Mouse (Mus musculus) macrophage (primary cell): ENCODE results near the gene Prr15l. TPM values are rescaled to one million over a fixed set of nuclear protein-coding genes. Genes with fewer than 3 reads are reported as not detected.

ENCODE experiments used
- H3K27ac ChIP-seq: fragments of 350-480 bp; formaldehyde crosslinking; 2 replicates; pipeline ENCODE4 v1.9.0; 2021
- H3K36me3 ChIP-seq: fragments of 350-480 bp; formaldehyde crosslinking; 2 replicates; pipeline ENCODE4 v1.9.0; 2021; ENCODE audit errors: inconsistent target
- H3K4me3 ChIP-seq: fragments of 350-480 bp; formaldehyde crosslinking; 2 replicates; pipeline ENCODE4 v1.9.0; 2021; ENCODE audit errors: inconsistent target
- H3K79me2 ChIP-seq: fragments of 350-480 bp; formaldehyde crosslinking; 2 replicates; pipeline ENCODE4 v1.9.0; 2021; ENCODE audit errors: inconsistent target
- WGBS: methylation state at CpG from one replicate; pipeline ENCODE4 v1.1.7; 2026; ENCODE audit warnings: inconsistent platforms; ENCODE audit not compliant: missing documents; 5-methylcytosine and 5-hydroxymethylcytosine counted together
- polyA plus RNA-seq: library from polyadenylated mRNA; stranded (reverse); fragments of 250-400 nt; gene quantifications from 3 replicates; pipeline ENCODE4 v1.2.4, GENCODE M21; 2018; ENCODE audit warnings: inconsistent platforms

Gene Prr15l
- polyA plus RNA-seq, 1 experiment from 2014 or later = not detected

- Histone ChIP-seq H3K27ac (peak overlapping the region; percentile 85), H3K4me3 (no peak overlapping the region), H3K79me2 (peaks cover 79% of the 10 kb centered on the region), H3K36me3 (no peaks in the 10 kb centered on the region)
- WGBS = 91% methylated on average over 5 of the region's 5 CpGs
Measured at GRCm38 (mm10) chr11:96973426-96973964, 45.6 kb downstream of the Prr15l start.

- peak overlapping the region; percentile 85 for H3K27ac ChIP-seq
- H3K4me3 ChIP-seq = no peak overlapping the region
- H3K79me2 ChIP-seq = peaks cover 66% of the 10 kb centered on the region
- WGBS = 4% methylated on average over 5 of the region's 5 CpGs
- no peaks in the 10 kb centered on the region for H3K36me3 ChIP-seq
Measured at GRCm38 (mm10) chr11:96974813-96975212, 46.9 kb downstream of the Prr15l start.

- no peaks in the 10 kb centered on the region for H3K36me3 ChIP-seq
- WGBS = 81% methylated on average over 10 of the region's 10 CpGs
- H3K27ac ChIP-seq = peak overlapping the region; percentile 85
- H3K4me3 ChIP-seq = peak overlapping the region; percentile 64; the same call in 1 of the 2 replicates
- peaks cover 57% of the 10 kb centered on the region for H3K79me2 ChIP-seq
Measured at GRCm38 (mm10) chr11:96975511-96976378, 47.8 kb downstream of the Prr15l start.

- peak overlapping the region; percentile 85 for H3K27ac ChIP-seq
- H3K4me3 ChIP-seq = peak overlapping the region; percentile 64
- peaks cover 51% of the 10 kb centered on the region for H3K79me2 ChIP-seq
- WGBS = 33% methylated on average over 3 of the region's 3 CpGs
- H3K36me3 ChIP-seq = no peaks in the 10 kb centered on the region
Measured at GRCm38 (mm10) chr11:96976379-96976687, 48.4 kb downstream of the Prr15l start.

- H3K79me2 ChIP-seq = peaks cover 44% of the 10 kb centered on the region
- H3K27ac ChIP-seq = peak overlapping the region; percentile 85
- WGBS = under 1% methylated on average over 31 of the region's 50 CpGs
- H3K36me3 ChIP-seq = no peaks in the 10 kb centered on the region
- peak overlapping the region; percentile 64 for H3K4me3 ChIP-seq
Measured at GRCm38 (mm10) chr11:96976911-96977591, 49.1 kb downstream of the Prr15l start.

GRCm38 (mm10) chr11:96977606-96978400 is 49.9 kb downstream of the Prr15l start:
- 0% methylated on average over 44 of the region's 45 CpGs for WGBS
- H3K4me3 ChIP-seq = peak overlapping the region; percentile 78
- peaks cover 36% of the 10 kb centered on the region for H3K79me2 ChIP-seq
- peak overlapping the region; percentile 65 for H3K27ac ChIP-seq
- no peaks in the 10 kb centered on the region for H3K36me3 ChIP-seq

GRCm38 (mm10) chr11:96978401-96979246 is 50.7 kb downstream of the Prr15l start:
- H3K27ac ChIP-seq = peak overlapping the region; percentile 65
- no peaks in the 10 kb centered on the region for H3K36me3 ChIP-seq
- H3K79me2 ChIP-seq = peaks cover 28% of the 10 kb centered on the region
- 32% methylated on average over 17 of the region's 17 CpGs for WGBS
- H3K4me3 ChIP-seq = peak overlapping the region; percentile 78

GRCm38 (mm10) chr11:96979329-96979728 is 51.4 kb downstream of the Prr15l start:
- 93% methylated on average over 7 of the region's 7 CpGs for WGBS
- H3K4me3 ChIP-seq = no peak overlapping the region
- H3K36me3 ChIP-seq = no peaks in the 10 kb centered on the region
- H3K79me2 ChIP-seq = peaks cover 21% of the 10 kb centered on the region
- no peak overlapping the region for H3K27ac ChIP-seq

GRCm38 (mm10) chr11:96980021-96980420 is 52.1 kb downstream of the Prr15l start:
- H3K27ac ChIP-seq = no peak overlapping the region
- 83% methylated on average over 5 of the region's 5 CpGs for WGBS
- peaks cover 19% of the 10 kb centered on the region for H3K79me2 ChIP-seq
- no peak overlapping the region for H3K4me3 ChIP-seq
- H3K36me3 ChIP-seq = no peaks in the 10 kb centered on the region

- no peaks in the 10 kb centered on the region for H3K36me3 ChIP-seq
- 93% methylated on average over 14 of the region's 15 CpGs for WGBS
- no peak overlapping the region for H3K4me3 ChIP-seq
- H3K27ac ChIP-seq = no peak overlapping the region
- H3K79me2 ChIP-seq = peaks cover 5% of the 10 kb centered on the region
Measured at GRCm38 (mm10) chr11:96981461-96981860, 53.6 kb downstream of the Prr15l start.

- H3K36me3 ChIP-seq = no peaks in the 10 kb centered on the region
- no peaks in the 10 kb centered on the region for H3K79me2 ChIP-seq
- no peak overlapping the region for H3K27ac ChIP-seq
- WGBS = 3% methylated on average over 7 of the region's 7 CpGs
- H3K4me3 ChIP-seq = no peak overlapping the region
Measured at GRCm38 (mm10) chr11:96982355-96982754, 54.5 kb downstream of the Prr15l start.

- Histone ChIP-seq H3K79me2 (no peaks in the 10 kb centered on the region), H3K36me3 (no peaks in the 10 kb centered on the region), H3K27ac (no peak within 1 kb of the TSS), H3K4me3 (no peak within 1 kb of the TSS)
- WGBS = 80% methylated on average over 7 of the region's 7 CpGs
Measured at GRCm38 (mm10) chr11:96982859-96983258, 55.0 kb downstream of the Prr15l start, which contains the start of gene Sp2. Gene Sp2 (minus strand): TSS chr11:96982959.

GRCm38 (mm10) chr11:96984903-96985302 is 57.0 kb downstream of the Prr15l start:
- H3K79me2 ChIP-seq = no peaks in the 10 kb centered on the region
- no peak overlapping the region for H3K4me3 ChIP-seq
- no peaks in the 10 kb centered on the region for H3K36me3 ChIP-seq
- H3K27ac ChIP-seq = no peak overlapping the region
- WGBS = 93% methylated on average over 4 of the region's 4 CpGs
